Mouse (Mus musculus) embryonic facial prominence, embryonic 11.5 days (tissue): ENCODE data around the gene Cnot10. TPM values are rescaled to one million over a fixed set of nuclear protein-coding genes. Genes with fewer than 3 reads are reported as not detected.

Source experiments
- ATAC-seq: fragments of 200-750 bp; cut with Nextera tagmentation; replicated peaks from 2 replicates; pipeline ENCODE4 v1.8.0; 2017; ENCODE audit warnings: low read depth; ENCODE audit not compliant: insufficient number of reproducible peaks, low FRiP score, low TSS enrichment
- DNase-seq: peaks from one replicate; pipeline ENCODE4 v3.0.0-alpha.2; 2015; ENCODE audit warnings: low spot score
- H3K27ac ChIP-seq: fragments of 300-500 bp; sonication (generic); replicated peaks from 2 replicates; pipeline ENCODE4 v1.5.1; 2014; ENCODE audit warnings: mild to moderate bottlenecking, low read depth, low read length, control low read depth
- H3K27me3 ChIP-seq: fragments of 300-500 bp; sonication (generic); 2 replicates; pipeline ENCODE4 v1.6.1; 2014; ENCODE audit warnings: mild to moderate bottlenecking, low read length, moderate library complexity, mixed read lengths; ENCODE audit not compliant: control insufficient read depth, insufficient read depth
- H3K36me3 ChIP-seq: fragments of 300-500 bp; sonication (generic); replicated peaks from 2 replicates; pipeline ENCODE4 v1.6.1; 2014; ENCODE audit warnings: low read depth, mild to moderate bottlenecking, low read length, moderate library complexity, mixed read lengths; ENCODE audit not compliant: control insufficient read depth, insufficient read depth
- H3K4me1 ChIP-seq: fragments of 300-500 bp; sonication (generic); 2 replicates; pipeline ENCODE4 v1.6.1; 2014; ENCODE audit warnings: low read length, mixed read lengths; ENCODE audit not compliant: control insufficient read depth, insufficient read depth
- H3K4me2 ChIP-seq: fragments of 300-500 bp; sonication (generic); 2 replicates; pipeline ENCODE4 v1.6.1; 2014; ENCODE audit warnings: low read depth, mild to moderate bottlenecking, control low read depth, low read length, moderate library complexity
- H3K4me3 ChIP-seq: fragments of 300-500 bp; sonication (generic); 2 replicates; pipeline ENCODE4 v1.5.1; 2014; ENCODE audit warnings: low read depth, low read length, control low read depth
- H3K9ac ChIP-seq: fragments of 300-500 bp; sonication (generic); replicated peaks from 2 replicates; pipeline ENCODE4 v1.6.1; 2014; ENCODE audit warnings: mild to moderate bottlenecking, control low read depth, low read length
- H3K9me3 ChIP-seq: fragments of 300-500 bp; sonication (generic); replicated peaks from 2 replicates; pipeline ENCODE4 v1.6.1; 2016; ENCODE audit warnings: mild to moderate bottlenecking, low read length, inconsistent platforms, mixed read lengths; ENCODE audit not compliant: control insufficient read depth
- WGBS: fragments of 180-500 bp; shearing (Covaris S2); extraction: QIAGEN DNeasy Blood & Tissue Kit; methylation state at CpG from one replicate; pipeline ENCODE4 v1.1.7; 2014; 5-methylcytosine and 5-hydroxymethylcytosine counted together
- polyA plus RNA-seq: library from polyadenylated mRNA; unstranded; fragments of >200 nt; fragmentation: Nextera tagmentation; extraction: Ambion mirVana; gene quantifications from 2 replicates; pipeline ENCODE4 v1.2.1, GENCODE M21; 2014

Cnot10 gene
- polyA plus RNA-seq, 1 experiment from 2014 or later, result 76.4 TPM

DNA sequence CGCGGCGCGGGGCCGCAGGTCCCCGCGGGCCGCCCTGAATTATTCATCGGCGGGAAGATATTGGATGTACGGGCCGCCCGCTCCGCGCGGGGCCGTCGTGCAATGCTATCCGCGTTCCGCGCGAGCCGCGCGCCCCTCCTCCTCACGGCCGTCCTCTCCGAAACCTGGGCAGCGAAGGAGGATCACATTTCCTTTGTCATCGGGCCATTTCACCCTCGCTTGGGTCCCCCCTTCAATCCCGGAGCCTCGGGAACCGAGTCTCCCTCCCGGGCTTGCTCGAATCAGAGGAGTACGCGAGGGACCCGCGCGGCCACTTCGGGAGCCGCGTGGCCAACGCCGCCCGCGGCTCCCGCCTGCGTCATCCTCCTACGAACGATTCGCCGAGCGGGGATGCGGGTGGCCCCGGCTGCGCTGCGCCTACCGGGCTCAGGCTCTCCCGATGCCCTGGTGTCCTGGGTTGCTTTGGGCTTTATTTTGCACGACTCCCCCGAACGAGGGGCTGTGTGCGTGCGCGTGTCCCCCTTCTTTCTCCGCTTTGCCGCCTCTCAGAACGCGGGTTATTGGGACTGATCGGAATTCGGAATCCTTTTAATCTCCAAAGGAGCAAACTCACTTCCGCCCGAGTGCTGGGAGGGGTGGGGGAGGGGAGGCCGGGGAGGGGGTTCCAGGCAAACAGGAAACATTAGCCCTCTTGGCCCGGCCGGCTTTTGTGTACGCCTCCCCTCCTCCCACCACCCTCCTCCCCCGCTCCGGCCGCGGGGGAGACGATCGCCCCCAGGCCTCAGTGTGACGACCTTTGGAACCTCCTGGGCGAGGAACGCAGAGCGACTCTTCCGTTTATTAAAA, 76.0 kb downstream of the Cnot10 start, which contains the start of gene Trim71:
TSS of gene Trim71 (minus strand) at position 609 of the 846 bp plus-strand sequence.
- Histone ChIP-seq H3K27me3 (no peaks in the 10 kb centered on the region), H3K4me1 (peaks cover 4% of the 10 kb centered on the region; the same call in 1 of the 2 replicates), H3K4me2 (peak within 1 kb of the TSS; percentile 94), H3K36me3 (no peaks in the 10 kb centered on the region), H3K9me3 (no peaks in the 10 kb centered on the region), H3K27ac (peak within 1 kb of the TSS; percentile 77), H3K4me3 (peak within 1 kb of the TSS; percentile 78), H3K9ac (peak within 1 kb of the TSS; percentile 84)
- ATAC-seq, result peak; percentile 50
- under 1% methylated on average over 89 of the region's 91 CpGs for WGBS
- DNase-seq, result peak; percentile 87

DNA sequence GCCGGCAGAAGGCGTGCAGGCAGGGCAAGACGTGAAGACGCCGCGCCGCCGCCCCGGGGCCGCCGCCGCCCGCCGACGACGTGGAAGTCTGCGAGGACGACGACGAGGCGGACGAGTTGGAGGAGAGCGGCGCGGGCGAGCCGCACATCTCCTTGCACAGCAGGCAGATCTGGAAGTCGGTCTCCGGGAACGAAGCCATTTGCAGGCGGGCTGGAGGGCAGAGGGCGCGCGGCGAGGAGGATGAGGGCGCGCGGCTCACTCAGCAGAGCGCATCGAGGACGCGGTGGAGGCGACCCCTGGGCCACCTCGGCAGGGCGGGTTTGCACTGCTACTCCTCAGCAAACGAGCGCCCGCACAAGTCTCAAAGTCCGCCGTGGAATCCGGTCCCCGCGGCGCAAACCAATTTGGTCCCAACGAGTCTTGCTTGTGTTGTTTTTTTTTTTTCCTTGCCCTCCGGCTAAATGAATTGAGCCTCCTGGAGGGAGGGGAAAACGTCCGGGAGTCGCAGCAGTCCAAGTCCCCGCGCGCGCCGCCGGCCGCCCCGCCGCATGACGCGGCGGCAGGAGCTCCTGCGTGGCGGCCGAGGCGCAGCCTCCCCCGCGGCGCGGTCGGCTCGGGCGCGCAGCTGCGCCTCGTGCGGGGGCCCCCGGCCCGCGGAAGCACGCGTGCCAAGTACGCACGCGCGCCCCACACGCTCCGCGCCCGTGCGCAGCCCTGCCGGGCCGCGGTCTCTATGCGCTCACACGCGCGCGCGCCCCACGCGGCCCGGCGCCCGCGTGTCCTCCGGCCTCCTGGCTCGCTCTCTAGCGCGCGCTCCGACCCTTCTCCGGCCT, 76.8 kb downstream of the Cnot10 start:
- Histone ChIP-seq H3K4me3 (peak overlapping the region; percentile 78), H3K9ac (peak overlapping the region; percentile 84), H3K27me3 (no peaks in the 10 kb centered on the region), H3K27ac (peak overlapping the region; percentile 77), H3K4me1 (peaks cover 4% of the 10 kb centered on the region; the same call in 1 of the 2 replicates), H3K4me2 (peak overlapping the region; percentile 94), H3K9me3 (no peaks in the 10 kb centered on the region), H3K36me3 (no peaks in the 10 kb centered on the region)
- peak; percentile 64 for DNase-seq
- peak; percentile 7; the same call in 1 of the 2 replicates for ATAC-seq
- WGBS, result under 1% methylated on average over 121 of the region's 122 CpGs

DNA sequence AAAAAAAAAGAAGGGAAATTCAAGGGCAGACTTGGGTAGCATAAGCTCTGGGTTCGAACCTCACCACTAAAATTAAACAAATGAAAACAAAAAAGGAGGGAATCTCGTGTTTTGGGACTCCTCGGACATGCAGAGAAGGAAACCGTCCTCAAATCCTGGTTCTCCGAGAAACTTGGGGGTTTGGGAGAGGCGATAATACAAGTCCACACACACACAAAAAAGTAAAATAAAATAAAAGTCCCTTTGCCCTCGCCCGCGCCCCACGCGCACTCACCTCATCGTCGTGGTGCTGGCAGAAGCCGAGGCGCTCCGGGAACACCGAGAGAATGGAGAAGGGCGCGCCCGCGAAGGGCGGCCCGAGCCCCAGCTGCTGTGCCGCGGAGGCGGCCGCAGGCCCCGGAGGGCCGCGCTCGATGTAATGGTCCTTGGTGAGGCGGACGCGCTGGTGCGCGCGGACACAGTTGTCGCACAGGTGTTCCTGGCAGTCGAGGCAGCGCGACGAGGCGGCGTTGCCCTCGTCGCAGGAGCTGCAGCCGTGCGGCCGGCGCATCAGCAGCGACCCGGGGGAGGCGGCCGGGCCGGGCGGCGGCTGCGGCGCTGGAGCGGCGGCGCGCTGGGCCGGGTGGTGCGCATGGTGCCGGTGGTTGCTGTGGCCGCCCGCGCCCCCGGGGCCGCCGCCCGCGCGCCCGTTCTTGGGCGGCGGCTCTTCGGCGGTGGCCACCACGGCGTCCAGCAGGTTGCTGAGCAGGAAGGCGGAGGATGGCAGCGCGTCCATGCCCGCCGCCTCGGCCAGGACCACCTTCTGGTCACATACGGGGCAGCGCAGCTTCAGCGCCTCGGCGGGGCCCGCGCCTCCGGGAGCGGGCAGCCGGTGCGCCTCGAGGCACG, 77.7 kb downstream of the Cnot10 start:
- Histone ChIP-seq H3K27ac (peak overlapping the region; percentile 77), H3K4me1 (peaks cover 4% of the 10 kb centered on the region; the same call in 1 of the 2 replicates), H3K9ac (peak overlapping the region; percentile 84), H3K4me3 (peak overlapping the region; percentile 78), H3K27me3 (no peaks in the 10 kb centered on the region), H3K36me3 (no peaks in the 10 kb centered on the region), H3K9me3 (no peaks in the 10 kb centered on the region), H3K4me2 (peak overlapping the region; percentile 94)
- WGBS, result under 1% methylated on average over 79 of the region's 101 CpGs
- no peak for ATAC-seq
- peak; percentile 35 for DNase-seq

DNA sequence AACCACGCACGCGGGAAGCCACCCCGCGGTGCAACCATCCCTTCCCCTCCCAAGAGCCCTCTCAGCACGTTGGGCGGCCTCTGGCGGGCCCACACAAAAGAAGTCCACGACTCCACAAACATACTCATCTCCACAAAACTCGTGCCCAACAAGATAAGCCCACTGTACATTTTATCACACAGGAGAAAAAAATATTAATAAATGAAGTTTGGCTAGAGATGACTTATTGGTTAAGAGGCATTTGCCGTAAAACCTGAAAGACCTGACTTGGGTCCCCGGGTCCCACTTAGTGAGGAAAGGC, 78.4 kb downstream of the Cnot10 start:
- Histone ChIP-seq H3K27ac (no peak overlapping the region), H3K9ac (peak overlapping the region; percentile 84), H3K36me3 (no peaks in the 10 kb centered on the region), H3K4me1 (peaks cover 5% of the 10 kb centered on the region; the same call in 1 of the 2 replicates), H3K4me3 (peak overlapping the region; percentile 78), H3K27me3 (no peaks in the 10 kb centered on the region), H3K4me2 (peak overlapping the region; percentile 94), H3K9me3 (no peaks in the 10 kb centered on the region)
- WGBS, result under 1% methylated on average over 12 of the region's 12 CpGs
- peak; percentile 49 for DNase-seq
- ATAC-seq, result no peak

DNA sequence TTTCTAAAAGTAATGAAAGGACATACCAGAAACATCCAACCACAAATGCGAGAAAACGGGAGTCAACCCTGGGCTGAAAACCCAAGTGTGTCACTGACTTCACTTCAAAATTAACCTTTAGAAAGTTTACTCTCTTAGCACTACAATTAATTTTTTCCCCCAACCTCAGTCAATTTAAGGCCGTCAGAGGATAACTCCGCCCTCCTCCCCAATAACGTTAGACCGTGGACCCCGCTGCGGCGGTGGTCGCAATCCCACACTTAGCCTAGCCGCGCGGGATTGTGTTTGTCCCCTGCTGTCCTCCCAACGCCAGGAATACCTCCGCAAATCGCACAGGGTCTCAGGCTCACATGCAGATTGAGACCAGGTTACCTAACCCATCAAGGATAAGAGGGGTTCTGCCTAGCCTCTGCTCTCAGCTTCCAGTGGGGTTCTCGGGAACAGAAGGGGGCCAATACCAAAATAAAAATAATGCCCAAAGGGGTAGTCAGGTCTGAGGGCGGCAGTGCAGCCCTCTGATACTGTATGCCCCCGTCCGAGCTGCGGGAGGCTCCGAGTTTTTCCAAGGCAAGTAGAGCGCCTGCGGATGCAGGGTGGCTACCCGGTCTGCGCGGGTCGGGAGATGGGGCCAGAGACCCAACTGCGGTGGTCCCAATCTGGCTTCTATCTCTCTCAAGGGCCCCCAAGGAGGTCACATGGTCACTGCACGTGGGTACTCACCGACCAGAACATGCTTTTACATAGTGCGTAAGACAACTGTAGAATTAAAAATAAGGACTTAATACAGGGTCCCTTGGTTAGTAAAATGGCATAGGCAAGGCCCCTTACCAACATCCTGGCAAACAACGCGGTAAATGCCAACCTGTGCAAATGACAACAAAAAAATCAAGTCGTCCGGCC, 79.0 kb downstream of the Cnot10 start:
- Histone ChIP-seq H3K9ac (peak overlapping the region; percentile 84), H3K4me3 (peak overlapping the region; percentile 78), H3K27ac (no peak overlapping the region), H3K36me3 (no peaks in the 10 kb centered on the region), H3K9me3 (no peaks in the 10 kb centered on the region), H3K4me1 (peaks cover 5% of the 10 kb centered on the region; the same call in 1 of the 2 replicates), H3K27me3 (no peaks in the 10 kb centered on the region), H3K4me2 (peak overlapping the region; percentile 94)
- ATAC-seq, result no peak
- DNase-seq, result no peak
- WGBS, result under 1% methylated on average over 36 of the region's 36 CpGs

DNA sequence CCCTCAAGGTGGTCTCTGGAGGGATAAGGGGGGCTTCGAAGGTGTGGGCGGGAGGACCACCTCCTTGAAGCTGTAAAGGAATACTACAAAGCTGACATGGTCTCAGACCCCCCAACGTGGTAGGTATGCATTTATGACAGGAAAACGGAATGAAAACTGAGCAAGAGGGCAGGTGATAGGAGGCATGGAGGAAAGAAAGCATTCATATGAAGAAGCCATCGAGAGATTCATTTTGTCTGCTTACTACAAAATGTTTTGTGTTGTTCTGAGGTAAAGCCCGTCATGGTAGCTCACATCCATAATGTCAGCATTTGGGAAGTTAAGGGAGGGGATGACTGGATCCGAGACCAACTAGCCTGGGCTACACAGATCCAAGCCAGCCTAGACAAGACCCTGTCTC, 79.8 kb downstream of the Cnot10 start:
- H3K4me2 ChIP-seq, result peak overlapping the region; percentile 94
- DNase-seq (no peak), ATAC-seq (no peak)
- H3K27me3 ChIP-seq, result no peaks in the 10 kb centered on the region
- H3K4me3 ChIP-seq, result peak overlapping the region; percentile 78
- H3K9me3 ChIP-seq, result no peaks in the 10 kb centered on the region
- peaks cover 5% of the 10 kb centered on the region; the same call in 1 of the 2 replicates for H3K4me1 ChIP-seq
- peak overlapping the region; percentile 1 for H3K9ac ChIP-seq
- WGBS, result 6% methylated on average over 7 of the region's 7 CpGs
- no peaks in the 10 kb centered on the region for H3K36me3 ChIP-seq
- H3K27ac ChIP-seq, result no peak overlapping the region

DNA sequence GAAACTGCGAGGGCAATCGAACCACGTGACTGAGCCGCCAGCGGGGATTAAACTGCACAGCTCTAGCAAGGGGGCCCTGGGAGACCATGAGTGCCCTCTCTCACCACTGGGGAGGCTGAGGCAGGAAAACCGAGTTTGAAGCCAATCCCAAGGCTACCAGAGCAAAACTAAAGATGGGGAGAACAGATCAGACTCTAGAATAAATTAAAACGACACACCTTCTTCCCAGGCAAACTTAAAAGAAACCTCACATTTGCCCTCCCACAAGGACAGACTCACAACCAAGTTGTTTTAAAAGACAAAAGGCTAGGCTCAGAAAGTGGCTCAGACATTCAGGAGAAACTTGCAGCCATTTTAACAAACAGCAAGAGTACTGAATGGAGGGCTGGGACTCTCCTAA, 82.9 kb downstream of the Cnot10 start:
- no peak for ATAC-seq
- no peaks in the 10 kb centered on the region for H3K36me3 ChIP-seq
- H3K9ac ChIP-seq, result no peak overlapping the region
- 19% methylated on average over 7 of the region's 7 CpGs for WGBS
- no peaks in the 10 kb centered on the region for H3K9me3 ChIP-seq
- DNase-seq, result no peak
- no peak overlapping the region for H3K4me3 ChIP-seq
- no peak overlapping the region for H3K27ac ChIP-seq
- peaks cover 5% of the 10 kb centered on the region; the same call in 1 of the 2 replicates for H3K4me1 ChIP-seq
- no peaks in the 10 kb centered on the region for H3K27me3 ChIP-seq
- no peak overlapping the region for H3K4me2 ChIP-seq
